Mouse (Mus musculus) liver, embryonic 14.5 days (tissue): Measurements from ENCODE around the gene Klhl12.

Source experiments
- CTCF ChIP-seq: IDR thresholded peaks from 2 replicates; pipeline ENCODE4 v1.5.1; 2016; ENCODE audit warnings: antibody characterized with exemption, low read depth, control low read depth
- EP300 ChIP-seq: IDR thresholded peaks from 2 replicates; pipeline ENCODE4 v1.6.1; 2016; ENCODE audit warnings: antibody characterized with exemption, low read depth

GRCm38 (mm10) chr1:134458139-134458727 is 2.9 kb downstream of the Klhl12 start:
- no peak for TF ChIP-seq CTCF
- TF ChIP-seq EP300 = no peak
